Mouse (Mus musculus): ENCODE data around the gene Htra1. TPM values are rescaled to one million over a fixed set of nuclear protein-coding genes. Genes with fewer than 3 reads are reported as not detected.

The Htra1 gene
- 24.7 and 26.6 TPM in 2 replicates for polyA plus RNA-seq (2014; fragmentation: Nextera tagmentation; extraction: Ambion mirVana)

DNA sequence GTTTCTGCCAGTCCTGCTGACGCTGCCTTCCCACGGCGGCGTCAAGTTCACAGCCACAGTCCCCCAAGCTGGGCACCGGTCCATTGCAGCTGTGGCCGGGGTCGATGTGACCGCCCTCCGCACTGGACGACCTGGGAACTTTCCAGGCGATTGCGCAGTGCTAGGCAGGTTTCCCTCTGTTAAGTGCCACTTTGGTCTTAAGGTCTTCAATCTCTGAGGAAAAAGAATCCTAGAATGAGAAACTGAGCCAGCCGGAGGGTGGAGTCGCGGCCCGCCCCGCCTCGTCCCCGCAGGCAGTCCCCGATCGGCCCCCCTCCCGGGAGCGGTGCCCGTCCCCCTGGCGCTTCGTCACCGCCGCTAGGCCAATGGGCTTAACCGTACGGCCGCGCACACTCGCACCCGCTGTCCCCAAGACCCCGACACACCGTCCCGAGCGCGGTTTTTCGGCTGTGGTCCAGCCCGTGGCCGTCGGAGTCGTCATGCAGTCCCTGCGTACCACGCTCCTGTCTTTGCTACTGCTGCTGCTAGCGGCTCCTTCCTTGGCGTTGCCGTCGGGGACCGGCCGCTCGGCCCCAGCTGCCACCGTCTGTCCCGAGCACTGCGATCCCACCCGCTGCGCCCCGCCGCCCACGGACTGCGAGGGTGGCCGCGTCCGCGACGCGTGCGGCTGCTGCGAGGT is at the start of gene Htra1:
TSS of gene Htra1 (plus strand) at position 319 of the 679 bp plus-strand sequence.
- Histone ChIP-seq H3K9ac (ENCODE audit: low read length) (peak within 1 kb of the TSS; percentile 59), H3K36me3 (ENCODE audit: control insufficient read depth, insufficient read depth, low read length) (no peaks in the 10 kb centered on the region), H3K4me3 (ENCODE audit: low read depth, low read length) (peak within 1 kb of the TSS; percentile 50), H3K9me3 (replicated peaks; ENCODE audit: control insufficient read depth, low read length) (no peaks in the 10 kb centered on the region), H3K27ac (ENCODE audit: low read depth, low read length) (no peak within 1 kb of the TSS), H3K4me2 (ENCODE audit: low read length) (peak within 1 kb of the TSS; percentile 68), H3K4me1 (ENCODE audit: control insufficient read depth, insufficient read depth, low read length) (peaks cover 3% of the 10 kb centered on the region; the same call in 1 of the 2 replicates), H3K27me3 (replicated peaks; ENCODE audit: control insufficient read depth, insufficient read depth, low read length) (peaks cover 48% of the 10 kb centered on the region)
- peak; percentile 66 for DNase-seq (ENCODE audit: low spot score)
- under 1% methylated on average over 70 of the region's 70 CpGs for WGBS
- ATAC-seq = peak; percentile 95

- no peak overlapping the region for H3K27ac ChIP-seq (ENCODE audit: low read depth, low read length)
- ATAC-seq (no peak), DNase-seq (ENCODE audit: low spot score) (no peak)
- no peak overlapping the region for H3K4me2 ChIP-seq (ENCODE audit: low read length)
- no peak overlapping the region for H3K9ac ChIP-seq (ENCODE audit: low read length)
- no peaks in the 10 kb centered on the region for H3K9me3 ChIP-seq (replicated peaks; ENCODE audit: control insufficient read depth, low read length)
- H3K27me3 ChIP-seq (replicated peaks; ENCODE audit: control insufficient read depth, insufficient read depth, low read length) = no peaks in the 10 kb centered on the region
- H3K36me3 ChIP-seq (ENCODE audit: control insufficient read depth, insufficient read depth, low read length) = peaks cover 7% of the 10 kb centered on the region; the same call in 1 of the 2 replicates
- H3K4me3 ChIP-seq (ENCODE audit: low read depth, low read length) = no peak overlapping the region
- WGBS = 81% methylated on average over 3 of the region's 3 CpGs
- H3K4me1 ChIP-seq (ENCODE audit: control insufficient read depth, insufficient read depth, low read length) = no peaks in the 10 kb centered on the region
These were observed 49.7 kb upstream of the Htra1 start for GRCm38 (mm10) chr7:130886246-130886645.

- no peak overlapping the region for H3K9ac ChIP-seq (ENCODE audit: low read length)
- H3K27ac ChIP-seq (ENCODE audit: low read depth, low read length) = no peak overlapping the region
- no peaks in the 10 kb centered on the region for H3K4me1 ChIP-seq (ENCODE audit: control insufficient read depth, insufficient read depth, low read length)
- WGBS = 10% methylated on average over 3 of the region's 3 CpGs
- ATAC-seq = no peak
- no peak for DNase-seq (ENCODE audit: low spot score)
- no peaks in the 10 kb centered on the region for H3K27me3 ChIP-seq (replicated peaks; ENCODE audit: control insufficient read depth, insufficient read depth, low read length)
- no peak overlapping the region for H3K4me3 ChIP-seq (ENCODE audit: low read depth, low read length)
- H3K36me3 ChIP-seq (ENCODE audit: control insufficient read depth, insufficient read depth, low read length) = peaks cover 13% of the 10 kb centered on the region
- no peak overlapping the region for H3K4me2 ChIP-seq (ENCODE audit: low read length)
- H3K9me3 ChIP-seq (replicated peaks; ENCODE audit: control insufficient read depth, low read length) = no peaks in the 10 kb centered on the region
These were observed 48.0 kb upstream of the Htra1 start for GRCm38 (mm10) chr7:130887946-130888345.

DNA sequence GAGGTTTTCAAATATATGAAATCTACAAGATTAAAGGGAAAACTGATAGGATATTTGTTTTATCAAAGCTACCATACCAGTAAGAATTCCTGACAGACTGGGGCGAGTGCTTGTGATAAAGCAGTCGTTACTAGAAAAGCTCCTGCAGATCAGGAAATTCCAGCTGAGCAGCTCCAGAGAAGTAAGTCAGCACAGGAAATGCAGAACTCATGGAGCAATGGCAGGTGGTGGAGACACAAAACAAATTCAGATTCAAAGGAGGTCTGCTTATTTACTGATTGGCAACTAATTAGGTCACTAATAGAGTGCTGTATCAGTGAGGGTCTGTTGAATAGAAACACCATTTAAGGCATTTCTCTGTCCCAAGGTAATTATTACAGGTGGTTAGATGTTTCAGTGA is 45.0 kb upstream of the Htra1 start:
- 28% methylated on average over 2 of the region's 2 CpGs for WGBS
- Histone ChIP-seq H3K9ac (ENCODE audit: low read length) (no peak overlapping the region), H3K27me3 (replicated peaks; ENCODE audit: control insufficient read depth, insufficient read depth, low read length) (no peaks in the 10 kb centered on the region)

GRCm38 (mm10) chr7:130892973-130893372 is 42.9 kb upstream of the Htra1 start:
- Histone ChIP-seq H3K9ac (ENCODE audit: low read length) (no peak overlapping the region), H3K9me3 (replicated peaks; ENCODE audit: control insufficient read depth, low read length) (no peaks in the 10 kb centered on the region), H3K4me2 (ENCODE audit: low read length) (no peak overlapping the region), H3K36me3 (ENCODE audit: control insufficient read depth, insufficient read depth, low read length) (peaks cover 11% of the 10 kb centered on the region), H3K4me3 (ENCODE audit: low read depth, low read length) (no peak overlapping the region), H3K27ac (ENCODE audit: low read depth, low read length) (no peak overlapping the region), H3K4me1 (ENCODE audit: control insufficient read depth, insufficient read depth, low read length) (no peaks in the 10 kb centered on the region), H3K27me3 (replicated peaks; ENCODE audit: control insufficient read depth, insufficient read depth, low read length) (no peaks in the 10 kb centered on the region)
- WGBS = 87% methylated on average over 6 of the region's 6 CpGs
- DNase-seq (ENCODE audit: low spot score) = no peak
- no peak for ATAC-seq

More for the DNA sequence above, 45.0 kb upstream of the Htra1 start:
- H3K4me2 ChIP-seq (ENCODE audit: low read length) = no peak overlapping the region
- no peak overlapping the region for H3K4me3 ChIP-seq (ENCODE audit: low read depth, low read length)
- H3K9me3 ChIP-seq (replicated peaks; ENCODE audit: control insufficient read depth, low read length) = no peaks in the 10 kb centered on the region
- peaks cover 9% of the 10 kb centered on the region for H3K36me3 ChIP-seq (ENCODE audit: control insufficient read depth, insufficient read depth, low read length)
- DNase-seq (ENCODE audit: low spot score) (no peak), ATAC-seq (no peak)
- no peak overlapping the region for H3K27ac ChIP-seq (ENCODE audit: low read depth, low read length)
- no peaks in the 10 kb centered on the region for H3K4me1 ChIP-seq (ENCODE audit: control insufficient read depth, insufficient read depth, low read length)

- H3K9ac ChIP-seq (ENCODE audit: low read length) = no peak overlapping the region
- no peak overlapping the region for H3K4me2 ChIP-seq (ENCODE audit: low read length)
- ATAC-seq (no peak), DNase-seq (ENCODE audit: low spot score) (no peak)
- H3K9me3 ChIP-seq (replicated peaks; ENCODE audit: control insufficient read depth, low read length) = no peaks in the 10 kb centered on the region
- no peak overlapping the region for H3K27ac ChIP-seq (ENCODE audit: low read depth, low read length)
- 48% methylated on average over 9 of the region's 9 CpGs for WGBS
- H3K4me3 ChIP-seq (ENCODE audit: low read depth, low read length) = no peak overlapping the region
- no peaks in the 10 kb centered on the region for H3K27me3 ChIP-seq (replicated peaks; ENCODE audit: control insufficient read depth, insufficient read depth, low read length)
- peaks cover 11% of the 10 kb centered on the region for H3K36me3 ChIP-seq (ENCODE audit: control insufficient read depth, insufficient read depth, low read length)
- H3K4me1 ChIP-seq (ENCODE audit: control insufficient read depth, insufficient read depth, low read length) = no peaks in the 10 kb centered on the region
These were observed 40.8 kb upstream of the Htra1 start for GRCm38 (mm10) chr7:130894931-130895617.

GRCm38 (mm10) chr7:130895618-130895945 is 40.3 kb upstream of the Htra1 start:
- Histone ChIP-seq H3K4me2 (ENCODE audit: low read length) (no peak overlapping the region), H3K4me1 (ENCODE audit: control insufficient read depth, insufficient read depth, low read length) (no peaks in the 10 kb centered on the region), H3K27me3 (replicated peaks; ENCODE audit: control insufficient read depth, insufficient read depth, low read length) (no peaks in the 10 kb centered on the region), H3K9ac (ENCODE audit: low read length) (no peak overlapping the region), H3K27ac (ENCODE audit: low read depth, low read length) (no peak overlapping the region), H3K36me3 (ENCODE audit: control insufficient read depth, insufficient read depth, low read length) (peaks cover 11% of the 10 kb centered on the region), H3K9me3 (replicated peaks; ENCODE audit: control insufficient read depth, low read length) (no peaks in the 10 kb centered on the region), H3K4me3 (ENCODE audit: low read depth, low read length) (no peak overlapping the region)
- DNase-seq (ENCODE audit: low spot score) = no peak
- 24% methylated on average over 2 of the region's 2 CpGs for WGBS
- no peak for ATAC-seq

- WGBS = 67% methylated on average over 3 of the region's 3 CpGs
These were observed 39.8 kb upstream of the Htra1 start for GRCm38 (mm10) chr7:130896064-130896463.

DNA sequence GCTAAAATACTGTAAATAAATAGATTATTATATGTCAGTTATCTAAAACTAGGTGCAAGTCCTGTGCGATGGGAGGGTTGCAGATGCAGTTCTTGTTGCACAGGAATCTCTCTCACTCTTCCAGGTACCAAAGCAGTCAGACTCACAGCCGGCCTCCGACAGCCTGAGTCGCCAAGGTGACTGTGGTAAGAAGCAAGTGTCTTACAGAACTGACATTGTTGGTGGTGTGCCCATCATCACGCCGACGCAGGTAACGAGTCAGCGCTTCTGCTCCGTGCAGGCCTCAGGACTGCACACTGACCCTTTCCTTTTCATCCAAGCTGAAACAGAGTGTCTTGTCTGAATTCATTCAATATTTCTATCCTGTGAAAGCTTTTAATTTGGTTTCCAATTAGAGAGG is 38.7 kb upstream of the Htra1 start:
- ATAC-seq = no peak
- no peaks in the 10 kb centered on the region for H3K27me3 ChIP-seq (replicated peaks; ENCODE audit: control insufficient read depth, insufficient read depth, low read length)
- no peak overlapping the region for H3K9ac ChIP-seq (ENCODE audit: low read length)
- no peaks in the 10 kb centered on the region for H3K9me3 ChIP-seq (replicated peaks; ENCODE audit: control insufficient read depth, low read length)
- no peak overlapping the region for H3K4me2 ChIP-seq (ENCODE audit: low read length)
- WGBS = 88% methylated on average over 10 of the region's 10 CpGs
- peaks cover 11% of the 10 kb centered on the region for H3K36me3 ChIP-seq (ENCODE audit: control insufficient read depth, insufficient read depth, low read length)
- H3K4me3 ChIP-seq (ENCODE audit: low read depth, low read length) = no peak overlapping the region
- no peaks in the 10 kb centered on the region for H3K4me1 ChIP-seq (ENCODE audit: control insufficient read depth, insufficient read depth, low read length)
- H3K27ac ChIP-seq (ENCODE audit: low read depth, low read length) = no peak overlapping the region
- no peak for DNase-seq (ENCODE audit: low spot score)

More at GRCm38 (mm10) chr7:130896064-130896463, 39.8 kb upstream of the Htra1 start:
- Histone ChIP-seq H3K27ac (ENCODE audit: low read depth, low read length) (no peak overlapping the region), H3K9ac (ENCODE audit: low read length) (no peak overlapping the region), H3K36me3 (ENCODE audit: control insufficient read depth, insufficient read depth, low read length) (peaks cover 11% of the 10 kb centered on the region), H3K27me3 (replicated peaks; ENCODE audit: control insufficient read depth, insufficient read depth, low read length) (no peaks in the 10 kb centered on the region), H3K4me2 (ENCODE audit: low read length) (no peak overlapping the region), H3K4me3 (ENCODE audit: low read depth, low read length) (no peak overlapping the region), H3K4me1 (ENCODE audit: control insufficient read depth, insufficient read depth, low read length) (no peaks in the 10 kb centered on the region), H3K9me3 (replicated peaks; ENCODE audit: control insufficient read depth, low read length) (no peaks in the 10 kb centered on the region)
- no peak for DNase-seq (ENCODE audit: low spot score)
- no peak for ATAC-seq
